Mouse (Mus musculus) midbrain, embryonic 12.5 days (tissue): Measurements from ENCODE around the gene Dusp1. TPM values are rescaled to one million over a fixed set of nuclear protein-coding genes. Genes with fewer than 3 reads are reported as not detected.

ENCODE experiments used
- ATAC-seq: fragments of 200-750 bp; cut with Nextera tagmentation; 2 replicates; pipeline ENCODE4 v1.8.0; 2017; ENCODE audit warnings: low read depth, moderate TSS enrichment, moderate library complexity; ENCODE audit not compliant: low FRiP score
- H3K27ac ChIP-seq: fragments of 300-500 bp; sonication (generic); replicated peaks from 2 replicates; pipeline ENCODE4 v1.5.1; 2016; ENCODE audit warnings: mild to moderate bottlenecking
- H3K27me3 ChIP-seq: fragments of 300-500 bp; sonication (generic); 2 replicates; pipeline ENCODE4 v1.6.1; 2016; ENCODE audit warnings: mild to moderate bottlenecking
- H3K36me3 ChIP-seq: fragments of 300-500 bp; sonication (generic); 2 replicates; pipeline ENCODE4 v1.6.1; 2016
- H3K4me1 ChIP-seq: fragments of 300-500 bp; sonication (generic); 2 replicates; pipeline ENCODE4 v1.6.1; 2016
- H3K4me2 ChIP-seq: fragments of 300-500 bp; sonication (generic); replicated peaks from 2 replicates; pipeline ENCODE4 v1.6.1; 2016; ENCODE audit warnings: mild to moderate bottlenecking, moderate library complexity
- H3K4me3 ChIP-seq: fragments of 300-500 bp; sonication (generic); 2 replicates; pipeline ENCODE4 v1.5.1; 2016; ENCODE audit warnings: mild to moderate bottlenecking
- H3K9ac ChIP-seq: fragments of 300-500 bp; sonication (generic); replicated peaks from 2 replicates; pipeline ENCODE4 v1.6.1; 2016; ENCODE audit warnings: mild to moderate bottlenecking, moderate library complexity
- H3K9me3 ChIP-seq: fragments of 300-500 bp; sonication (generic); 2 replicates; pipeline ENCODE4 v1.6.1; 2016; ENCODE audit warnings: mild to moderate bottlenecking
- WGBS: fragments of 180-500 bp; shearing (Covaris S2); methylation state at CpG from one replicate; pipeline ENCODE4 v1.1.7; 2016; 5-methylcytosine and 5-hydroxymethylcytosine counted together
- polyA plus RNA-seq: library from polyadenylated mRNA; unstranded; fragments of >200 nt; fragmentation: Nextera tagmentation; extraction: Ambion mirVana; gene quantifications from 2 replicates; pipeline ENCODE4 v1.2.1, GENCODE M21; 2016

Dusp1 gene
- polyA plus RNA-seq, 1 experiment from 2014 or later: 35.4 TPM

DNA sequence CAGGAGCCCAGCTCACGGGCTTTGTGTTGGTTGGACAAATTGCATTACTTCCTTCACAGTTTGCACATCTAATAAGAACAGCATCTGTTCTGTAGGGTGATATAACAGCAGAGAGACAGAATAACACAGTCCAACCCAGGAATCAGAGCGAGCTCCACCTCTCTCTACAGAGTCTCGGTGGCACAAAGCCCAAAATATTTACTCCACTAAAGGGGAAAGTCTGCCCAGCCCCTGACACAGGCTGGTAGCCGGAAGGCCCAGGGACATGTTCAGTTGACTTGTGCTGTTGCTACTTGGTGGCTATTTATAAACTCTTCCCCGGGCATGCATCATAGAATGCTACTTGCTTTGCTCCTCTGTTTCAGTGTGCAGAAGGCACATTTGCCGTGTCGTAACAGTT is 49.0 kb downstream of the Dusp1 start:
- Histone ChIP-seq H3K4me1 (peaks cover 4% of the 10 kb centered on the region; the same call in 1 of the 2 replicates), H3K27me3 (peaks cover 6% of the 10 kb centered on the region; the same call in 1 of the 2 replicates), H3K27ac (no peak overlapping the region), H3K36me3 (no peaks in the 10 kb centered on the region), H3K9ac (no peak overlapping the region), H3K4me3 (no peak overlapping the region), H3K9me3 (no peaks in the 10 kb centered on the region), H3K4me2 (no peak overlapping the region)
- WGBS: 87% methylated on average over 7 of the region's 7 CpGs
- no peak for ATAC-seq

DNA sequence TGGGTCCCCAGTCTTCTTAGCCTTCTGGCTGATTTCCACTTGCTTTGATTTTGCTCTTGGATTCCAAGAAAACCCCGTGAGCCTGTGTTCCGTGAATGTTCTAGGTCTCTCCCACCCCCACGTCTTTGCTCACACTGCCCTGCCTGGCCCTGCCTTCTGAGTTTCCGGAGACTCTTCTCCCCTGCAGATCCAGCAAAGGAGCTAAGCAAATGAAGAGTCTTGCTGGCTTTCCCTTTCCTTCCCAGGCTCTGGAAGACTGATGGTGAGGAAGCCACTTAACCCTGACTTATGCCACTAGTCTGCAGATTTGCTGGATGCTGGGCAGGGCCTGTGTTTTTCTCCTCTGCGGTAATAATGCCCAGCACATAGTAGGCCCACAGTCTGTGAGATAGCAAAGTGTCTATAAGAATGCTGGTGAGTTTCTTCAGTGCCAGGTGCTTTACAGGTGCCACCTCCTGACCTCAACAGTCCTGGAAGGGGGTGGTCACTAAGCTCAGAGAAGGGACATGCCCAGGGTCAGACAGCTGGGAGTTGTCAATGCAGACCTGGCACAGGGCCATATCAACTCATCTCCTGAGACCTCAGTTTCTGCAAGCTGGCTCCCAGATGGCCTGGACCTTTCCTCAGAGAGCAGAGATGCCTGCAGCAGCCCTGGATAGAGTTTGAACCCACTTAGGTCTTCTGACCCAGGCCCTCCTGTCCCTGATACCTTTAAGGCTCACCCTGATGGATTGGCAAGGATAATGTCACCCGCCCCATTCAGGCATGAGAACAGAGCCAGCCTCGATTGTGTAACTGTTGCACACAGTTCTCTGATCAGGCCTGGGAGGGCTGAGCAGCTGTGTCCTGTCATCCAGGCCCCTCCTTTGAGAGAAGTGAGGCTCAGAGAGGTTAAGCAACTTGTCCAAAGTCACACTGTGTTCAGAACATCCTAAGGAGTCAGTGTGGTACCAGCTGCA is 49.8 kb downstream of the Dusp1 start:
- H3K9me3 ChIP-seq: no peaks in the 10 kb centered on the region
- no peak overlapping the region for H3K4me2 ChIP-seq
- H3K9ac ChIP-seq: no peak overlapping the region
- H3K4me1 ChIP-seq: peaks cover 8% of the 10 kb centered on the region
- H3K36me3 ChIP-seq: no peaks in the 10 kb centered on the region
- H3K27ac ChIP-seq: no peak overlapping the region
- H3K4me3 ChIP-seq: no peak overlapping the region
- no peak for ATAC-seq
- H3K27me3 ChIP-seq: peaks cover 6% of the 10 kb centered on the region; the same call in 1 of the 2 replicates
- WGBS: 69% methylated on average over 7 of the region's 7 CpGs

DNA sequence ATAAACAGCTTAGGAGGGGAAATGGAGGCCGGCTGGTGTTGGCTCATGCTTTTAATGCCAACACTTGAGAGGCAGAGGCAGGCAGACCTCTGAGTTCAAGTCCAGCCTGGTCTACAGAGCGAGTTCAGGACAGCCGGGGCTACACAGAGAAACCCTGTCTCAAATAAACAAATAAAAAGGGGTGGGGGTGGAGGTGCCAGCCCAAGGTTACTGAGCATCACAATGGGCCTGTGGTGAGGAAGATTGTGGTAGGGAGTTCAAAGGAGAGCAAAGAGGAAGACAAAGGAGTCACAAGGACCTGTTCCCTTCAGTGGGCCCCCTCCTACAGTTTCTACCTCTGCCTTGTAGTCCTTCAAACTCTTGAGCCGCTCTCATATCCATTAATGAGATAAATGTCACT is 50.7 kb downstream of the Dusp1 start:
- Histone ChIP-seq H3K27ac (no peak overlapping the region), H3K4me2 (no peak overlapping the region), H3K4me1 (peaks cover 17% of the 10 kb centered on the region), H3K9me3 (no peaks in the 10 kb centered on the region), H3K9ac (no peak overlapping the region), H3K36me3 (peaks cover 7% of the 10 kb centered on the region), H3K27me3 (peaks cover 6% of the 10 kb centered on the region; the same call in 1 of the 2 replicates), H3K4me3 (no peak overlapping the region)
- WGBS: 60% methylated on average over 4 of the region's 4 CpGs
- no peak for ATAC-seq

DNA sequence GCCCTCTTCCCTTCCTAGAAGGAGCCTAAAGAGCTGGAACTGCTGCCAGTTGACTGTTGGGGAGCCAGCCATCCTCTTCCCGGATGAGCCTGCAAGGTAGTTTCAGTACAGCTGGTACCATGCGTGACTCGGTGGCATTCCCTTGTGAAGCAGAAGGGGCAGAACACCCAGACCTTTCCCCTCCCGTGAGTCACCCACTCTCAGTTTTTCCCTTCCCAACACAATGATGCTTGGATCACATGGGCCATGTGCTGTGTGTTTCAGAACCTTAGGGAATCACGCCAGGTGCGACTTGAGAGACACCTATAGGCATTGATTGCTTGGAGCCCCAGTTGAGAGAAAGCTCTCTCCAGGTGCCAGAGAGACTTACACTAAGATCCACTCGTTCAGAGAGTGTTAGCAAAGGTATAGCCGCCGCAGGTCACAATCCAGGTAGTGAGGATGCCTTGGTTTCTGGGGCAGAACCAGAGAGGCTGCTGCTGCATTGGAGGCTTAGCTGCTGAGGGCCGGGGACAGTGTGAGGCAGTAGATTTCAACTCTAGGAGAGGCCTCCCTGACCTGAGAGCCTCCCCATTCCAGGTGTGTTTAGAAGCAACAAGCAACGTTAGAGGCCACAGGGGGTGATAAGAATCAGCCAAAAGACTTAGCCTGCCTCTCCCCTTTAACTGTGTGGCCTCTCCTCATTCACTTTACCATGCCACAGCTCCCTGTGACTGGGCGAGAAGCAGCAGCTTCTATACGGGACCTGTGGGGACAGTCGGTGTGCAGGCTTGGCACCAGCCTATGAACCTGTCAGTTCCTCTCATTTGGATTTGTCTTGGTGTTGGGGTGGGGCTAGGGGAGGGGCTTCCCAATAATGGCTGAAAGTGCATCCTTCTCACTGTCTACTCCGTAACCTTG is 51.5 kb downstream of the Dusp1 start:
- H3K4me3 ChIP-seq: no peak overlapping the region
- no peak overlapping the region for H3K9ac ChIP-seq
- no peak overlapping the region for H3K4me2 ChIP-seq
- no peak overlapping the region for H3K27ac ChIP-seq
- peaks cover 6% of the 10 kb centered on the region; the same call in 1 of the 2 replicates for H3K27me3 ChIP-seq
- ATAC-seq: no peak
- peaks cover 11% of the 10 kb centered on the region for H3K36me3 ChIP-seq
- 77% methylated on average over 15 of the region's 15 CpGs for WGBS
- peaks cover 25% of the 10 kb centered on the region for H3K4me1 ChIP-seq
- no peaks in the 10 kb centered on the region for H3K9me3 ChIP-seq

DNA sequence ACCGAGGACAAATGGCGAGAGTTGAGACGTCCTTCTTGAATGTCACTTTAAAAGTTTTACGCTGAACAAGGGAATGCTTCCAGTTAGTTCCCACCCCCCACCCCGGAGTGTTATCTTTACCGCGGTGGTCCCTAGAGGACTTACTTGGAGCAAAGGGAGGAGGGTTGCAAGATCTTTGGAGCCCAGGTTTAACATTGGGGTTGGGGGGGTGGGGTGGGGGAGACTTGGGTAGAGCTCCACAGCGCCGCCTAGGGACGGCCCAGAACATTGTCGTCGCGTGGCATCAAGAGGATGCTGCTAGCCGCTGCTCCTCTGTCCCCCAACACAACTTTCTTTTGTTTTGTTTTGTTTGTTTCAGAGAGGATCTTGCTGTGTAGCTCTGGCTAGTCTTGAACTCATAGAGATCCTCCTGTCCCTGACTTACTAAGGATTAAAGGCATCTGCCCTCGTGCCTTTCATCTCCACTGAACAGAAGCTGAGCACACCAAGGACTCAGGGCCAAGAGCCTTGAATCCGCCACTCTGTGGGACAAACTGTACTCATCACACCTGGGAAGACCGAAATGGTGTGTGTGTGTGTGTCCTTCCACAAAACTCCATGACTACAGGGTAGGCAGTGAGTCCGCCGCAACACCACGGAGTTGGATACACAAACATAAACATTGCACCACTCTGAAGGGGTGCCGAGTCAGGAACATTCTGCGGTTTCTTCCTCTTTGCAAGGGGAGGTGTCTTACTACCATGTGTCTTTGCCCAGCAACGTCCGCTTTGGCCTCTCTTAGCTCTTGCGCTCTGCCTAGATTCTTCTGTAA is 52.8 kb downstream of the Dusp1 start:
- H3K4me1 ChIP-seq: peaks cover 37% of the 10 kb centered on the region
- ATAC-seq: peak; percentile 5
- H3K27me3 ChIP-seq: peaks cover 6% of the 10 kb centered on the region; the same call in 1 of the 2 replicates
- H3K4me3 ChIP-seq: peak overlapping the region; percentile 75
- 29% methylated on average over 23 of the region's 25 CpGs for WGBS
- peak overlapping the region; percentile 98 for H3K27ac ChIP-seq
- peak overlapping the region; percentile 76 for H3K4me2 ChIP-seq
- peaks cover 11% of the 10 kb centered on the region for H3K36me3 ChIP-seq
- H3K9me3 ChIP-seq: no peaks in the 10 kb centered on the region
- H3K9ac ChIP-seq: peak overlapping the region; percentile 95

DNA sequence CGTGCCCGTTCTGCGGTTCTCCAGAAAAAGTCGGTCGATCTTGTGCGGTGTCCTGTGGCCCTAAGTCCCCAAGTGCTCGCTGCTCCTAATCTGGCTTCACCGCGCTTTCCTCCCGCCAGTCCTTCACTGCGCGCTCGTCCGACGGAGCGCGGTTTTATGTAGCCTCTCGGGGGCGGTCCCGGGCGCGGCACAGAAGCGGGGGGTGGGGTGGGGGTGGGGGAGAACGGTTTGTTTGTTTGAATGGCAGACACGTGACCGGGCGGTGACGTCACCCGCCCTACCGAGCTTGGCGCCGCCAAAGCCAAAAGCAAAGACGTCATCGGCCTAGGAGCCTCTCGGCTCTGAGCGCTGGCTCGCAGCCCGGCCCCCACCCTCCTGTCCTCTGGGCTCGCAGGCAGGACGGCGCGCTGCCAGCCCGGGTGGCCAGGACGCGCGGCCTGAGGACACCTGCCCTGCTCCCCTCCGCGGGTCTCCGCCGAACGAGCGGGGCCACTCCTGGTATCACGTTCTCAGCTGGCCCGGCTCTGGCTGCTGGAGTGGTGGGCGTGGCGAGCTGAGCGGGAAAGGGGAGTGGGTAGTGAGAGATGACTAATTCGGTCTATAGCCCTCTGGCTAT is 53.5 kb downstream of the Dusp1 start:
- H3K27me3 ChIP-seq: peaks cover 6% of the 10 kb centered on the region; the same call in 1 of the 2 replicates
- H3K36me3 ChIP-seq: peaks cover 11% of the 10 kb centered on the region
- H3K4me3 ChIP-seq: peak overlapping the region; percentile 75
- H3K9ac ChIP-seq: peak overlapping the region; percentile 95
- peak; percentile 92 for ATAC-seq
- H3K27ac ChIP-seq: peak overlapping the region; percentile 98
- peak overlapping the region; percentile 76 for H3K4me2 ChIP-seq
- peaks cover 45% of the 10 kb centered on the region for H3K4me1 ChIP-seq
- under 1% methylated on average over 56 of the region's 58 CpGs for WGBS
- no peaks in the 10 kb centered on the region for H3K9me3 ChIP-seq

DNA sequence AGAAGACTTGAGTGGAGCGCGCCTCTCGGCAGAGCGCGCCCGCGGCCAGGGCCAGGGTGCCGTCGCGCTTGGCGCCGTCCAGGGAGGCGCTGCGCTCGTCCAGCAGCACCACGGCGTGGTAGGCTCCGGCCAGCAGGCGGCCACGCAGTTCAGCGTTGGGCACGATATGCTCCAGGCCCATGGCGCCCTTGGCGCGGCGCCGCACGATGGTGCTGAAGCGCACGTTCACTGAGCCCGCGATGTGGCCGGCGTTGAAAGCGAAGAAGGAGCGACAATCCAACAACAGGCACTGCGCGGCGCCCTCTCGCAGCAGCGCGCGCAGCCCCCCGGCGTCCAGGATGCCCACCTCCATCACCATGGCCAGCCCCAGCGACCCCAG is 54.0 kb downstream of the Dusp1 start:
- peak overlapping the region; percentile 76 for H3K4me2 ChIP-seq
- H3K9ac ChIP-seq: peak overlapping the region; percentile 95
- peaks cover 11% of the 10 kb centered on the region for H3K36me3 ChIP-seq
- under 1% methylated on average over 46 of the region's 46 CpGs for WGBS
- H3K27me3 ChIP-seq: peaks cover 6% of the 10 kb centered on the region; the same call in 1 of the 2 replicates
- peak overlapping the region; percentile 75 for H3K4me3 ChIP-seq
- peaks cover 48% of the 10 kb centered on the region for H3K4me1 ChIP-seq
- no peaks in the 10 kb centered on the region for H3K9me3 ChIP-seq
- peak overlapping the region; percentile 98 for H3K27ac ChIP-seq
- ATAC-seq: peak; percentile 77

DNA sequence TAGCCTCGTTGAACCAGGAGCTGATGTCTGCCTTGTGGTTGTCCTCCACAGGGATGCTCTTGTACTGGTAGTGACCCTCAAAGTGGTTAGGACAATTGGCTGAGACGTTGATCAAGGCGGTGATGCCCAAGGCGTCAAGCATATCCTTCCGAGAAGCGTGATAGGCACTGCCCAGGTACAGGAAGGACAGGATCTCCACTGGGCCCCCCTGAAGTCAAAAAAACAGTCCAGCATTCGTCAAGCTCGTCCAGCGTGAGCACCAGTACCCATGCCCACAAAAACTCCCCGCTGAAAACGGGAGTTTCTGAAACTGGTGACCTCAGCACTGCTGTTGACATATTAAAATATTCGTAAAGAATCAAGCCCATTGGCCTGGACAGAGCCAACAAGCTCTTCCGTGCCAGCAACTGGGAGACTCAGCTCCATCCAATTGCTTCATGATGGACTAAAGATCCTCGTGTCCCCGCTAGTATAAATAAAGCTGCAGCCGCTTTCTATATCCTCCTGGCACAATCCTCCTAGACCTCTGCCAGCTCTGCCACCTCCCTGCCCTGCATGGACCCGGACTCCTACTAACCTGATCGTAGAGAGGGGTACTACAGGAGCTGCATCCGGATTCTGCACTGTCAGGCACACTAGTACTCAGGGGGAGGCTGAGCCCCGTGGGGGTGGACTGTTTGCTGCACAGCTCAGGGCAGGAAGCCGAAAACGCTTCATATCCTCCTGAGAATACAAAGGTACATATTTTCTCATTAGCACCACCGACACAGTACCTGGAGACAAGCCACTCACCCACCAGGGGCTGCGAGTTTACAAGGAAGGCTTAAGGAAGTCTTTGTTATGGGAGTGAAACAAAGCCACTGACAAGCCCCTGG is 54.7 kb downstream of the Dusp1 start:
- ATAC-seq: no peak
- 23% methylated on average over 24 of the region's 24 CpGs for WGBS
- H3K4me1 ChIP-seq: peaks cover 55% of the 10 kb centered on the region
- H3K4me3 ChIP-seq: peak overlapping the region; percentile 75
- peak overlapping the region; percentile 76 for H3K4me2 ChIP-seq
- H3K36me3 ChIP-seq: peaks cover 11% of the 10 kb centered on the region
- H3K9me3 ChIP-seq: no peaks in the 10 kb centered on the region
- H3K27me3 ChIP-seq: peaks cover 6% of the 10 kb centered on the region; the same call in 1 of the 2 replicates
- H3K9ac ChIP-seq: peak overlapping the region; percentile 95
- H3K27ac ChIP-seq: peak overlapping the region; percentile 98

DNA sequence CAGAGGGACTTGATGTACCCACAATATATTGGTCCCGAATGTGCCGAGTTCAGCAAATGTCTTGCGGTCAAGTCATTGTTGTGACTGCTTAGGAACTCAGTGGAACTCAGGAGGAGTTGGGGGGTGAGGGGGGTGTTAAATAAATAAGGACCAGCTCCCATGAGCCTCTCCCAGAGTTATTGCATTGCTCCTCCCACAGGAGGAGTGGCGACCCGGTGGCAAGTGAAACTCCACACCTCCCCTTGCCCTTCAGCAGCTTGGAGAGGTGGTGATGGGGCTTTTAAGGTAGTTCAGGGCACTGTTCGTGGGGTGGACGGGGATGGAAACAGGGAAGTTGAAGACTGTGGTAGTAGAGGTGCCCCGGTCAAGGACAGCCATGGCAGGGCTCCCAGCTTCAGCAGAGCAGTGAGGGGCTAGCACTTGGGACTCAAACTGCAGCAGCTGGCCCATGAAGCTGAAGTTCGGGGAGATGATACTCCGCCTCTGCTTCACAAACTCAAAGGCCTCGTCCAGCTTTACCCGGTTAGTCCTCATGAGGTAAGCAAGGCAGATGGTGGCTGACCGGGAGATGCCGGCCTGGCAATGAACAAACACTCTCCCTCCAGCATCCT is 55.8 kb downstream of the Dusp1 start:
- H3K4me1 ChIP-seq: peaks cover 61% of the 10 kb centered on the region
- no peak for ATAC-seq
- WGBS: 86% methylated on average over 14 of the region's 14 CpGs

DNA sequence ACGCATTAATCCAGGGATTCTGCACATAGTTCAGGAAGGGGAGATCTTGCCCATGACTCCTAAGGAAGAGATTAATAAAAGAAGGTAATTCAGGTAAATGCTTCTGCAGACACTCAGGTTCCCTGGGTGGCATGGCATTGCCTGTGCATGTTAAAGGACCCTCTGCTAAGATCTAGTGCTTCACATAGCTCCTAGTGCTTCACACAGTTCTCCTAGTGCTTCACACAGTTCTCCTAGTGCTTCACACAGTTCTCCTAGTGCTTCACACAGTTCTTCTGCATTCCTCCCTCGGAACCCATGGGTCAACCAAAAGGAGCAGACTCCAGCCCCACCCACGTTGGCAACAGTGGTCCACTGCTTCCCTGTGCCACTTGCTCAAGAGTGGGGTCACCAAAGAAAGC is 56.7 kb downstream of the Dusp1 start:
- Histone ChIP-seq H3K9me3 (no peaks in the 10 kb centered on the region), H3K4me2 (peak overlapping the region; percentile 76; the same call in 1 of the 2 replicates), H3K4me1 (peaks cover 61% of the 10 kb centered on the region), H3K9ac (no peak overlapping the region), H3K27me3 (peaks cover under 1% of the 10 kb centered on the region; the same call in 1 of the 2 replicates), H3K4me3 (no peak overlapping the region), H3K36me3 (peaks cover 11% of the 10 kb centered on the region), H3K27ac (no peak overlapping the region)
- WGBS: 78% methylated on average over 3 of the region's 3 CpGs
- no peak for ATAC-seq

More for the DNA sequence above, 55.8 kb downstream of the Dusp1 start:
- Histone ChIP-seq H3K9me3 (no peaks in the 10 kb centered on the region), H3K27ac (no peak overlapping the region), H3K36me3 (peaks cover 11% of the 10 kb centered on the region), H3K9ac (peak overlapping the region; percentile 95), H3K4me3 (peak overlapping the region; percentile 75), H3K4me2 (peak overlapping the region; percentile 76), H3K27me3 (peaks cover 6% of the 10 kb centered on the region; the same call in 1 of the 2 replicates)
